Mouse (Mus musculus): Measurements from ENCODE around the gene Clic1. TPM values are rescaled to one million over a fixed set of nuclear protein-coding genes. Genes with fewer than 3 reads are reported as not detected.

The Clic1 gene
- total RNA-seq (2023) = 157 TPM

GRCm38 (mm10) chr17:35049561-35050016, at the start of gene Clic1:
TSS of gene Clic1 (plus strand) at chr17:35049966.

GRCm38 (mm10) chr17:35000717-35001451, 48.9 kb upstream of the Clic1 start, which contains the start of gene Vars:
TSS of gene Vars (plus strand) at chr17:35000987.

GRCm38 (mm10) chr17:35016376-35016775, 33.4 kb upstream of the Clic1 start, which contains the start of gene Vwa7:
TSS of gene Vwa7 (plus strand) at chr17:35016579.

GRCm38 (mm10) chr17:35027277-35028068, 22.3 kb upstream of the Clic1 start, which contains the start of gene Sapcd1:
TSS of gene Sapcd1 (minus strand) at chr17:35028016.

GRCm38 (mm10) chr17:35046681-35047455, 2.9 kb upstream of the Clic1 start, which contains the start of gene Msh5:
TSS of gene Msh5 (minus strand) at chr17:35046745.

GRCm38 (mm10) chr17:35058911-35059892, 9.4 kb downstream of the Clic1 start, which contains the start of gene Ddah2:
TSS of gene Ddah2 (plus strand) at chr17:35059035.

GRCm38 (mm10) chr17:35064951-35065947, 15.5 kb downstream of the Clic1 start, which contains the start of gene Ly6g6c:
TSS of gene Ly6g6c (plus strand) at chr17:35065388.

GRCm38 (mm10) chr17:35066084-35066483, 16.3 kb downstream of the Clic1 start, which contains the start of gene Mpig6b:
TSS of gene Mpig6b (minus strand) at chr17:35066184.

GRCm38 (mm10) chr17:35076507-35077176, 26.9 kb downstream of the Clic1 start, which contains the start of gene Ly6g6e:
TSS of gene Ly6g6e (plus strand) at chr17:35076902.

GRCm38 (mm10) chr17:35077786-35078233, 28.0 kb downstream of the Clic1 start, which contains the start of gene Ly6g6d:
TSS of gene Ly6g6d (minus strand) at chr17:35078065.

GRCm38 (mm10) chr17:35085208-35085865, 35.6 kb downstream of the Clic1 start, which contains the start of gene Ly6g6f:
TSS of gene Ly6g6f (minus strand) at chr17:35085610.

GRCm38 (mm10) chr17:35088825-35089644, 39.3 kb downstream of the Clic1 start, which contains the start of gene Abhd16a:
TSS of gene Abhd16a (plus strand) at chr17:35089263.

GRCm38 (mm10) chr17:35108097-35108496, 58.3 kb downstream of the Clic1 start, which contains the start of gene Ly6g5c:
TSS of gene Ly6g5c (plus strand) at chr17:35108279.

